Mouse (Mus musculus): ENCODE measurements around the gene Myo6.

GRCm38 (mm10) chr9:80188324-80188893, 23.6 kb downstream of the Myo6 start:
- TF ChIP-seq POLR2A (IDR thresholded peaks at IDR 0.05; ENCODE audit: control insufficient read depth, extremely low read depth, insufficient read depth, low read length, poor library complexity): no peak
- TF ChIP-seq CTCF (IDR thresholded peaks at IDR 0.05; ENCODE audit: borderline replicate concordance, control insufficient read depth, extremely low read depth, insufficient read depth, low read length, poor library complexity): no peak
